Mouse (Mus musculus) right cerebral cortex, postnatal 36 days (tissue): ENCODE results near the gene Olfr1157.

Source experiments
- DNase-seq, 2 experiments: peaks; one replicate each; pipeline ENCODE4 v3.0.0; 2022; ENCODE audit warnings: low spot score in 2 of 2, mixed read lengths in 1 of 2

Olfr1157 gene

DNA sequence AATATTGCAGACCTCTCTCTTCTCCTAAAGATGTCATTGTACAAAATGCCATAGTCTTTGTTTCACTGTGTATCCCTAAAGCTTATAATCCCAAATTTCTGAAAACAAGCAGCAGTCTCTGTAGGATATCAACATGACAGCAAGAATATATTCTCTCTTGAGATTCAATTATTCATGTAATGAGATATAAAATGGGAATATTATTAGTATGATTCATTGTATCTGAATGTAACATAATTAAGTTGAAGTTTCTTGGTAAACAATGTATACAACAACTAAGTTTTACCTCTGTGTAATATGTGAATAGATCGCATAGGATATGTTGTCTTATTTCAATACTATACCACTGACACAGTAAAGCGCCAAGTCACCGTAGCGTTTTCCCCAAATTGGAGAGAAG, at the start of gene Olfr1157:
Olfr1157 (minus strand) TSS at position 101 of the 400 bp plus-strand sequence.
- no peak for DNase-seq

GRCm38 (mm10) chr2:88007515-88008318, 39.6 kb upstream of the Olfr1157 start, which contains the start of gene Olfr1160:
Olfr1160 (minus strand) TSS chr2:88008268.
- no peak for DNase-seq

- DNase-seq: no peak
These were observed 21.7 kb upstream of the Olfr1157 start, which contains the start of gene Olfr1158 for GRCm38 (mm10) chr2:87989813-87990212. Olfr1158 (plus strand) TSS chr2:87990113.

DNA sequence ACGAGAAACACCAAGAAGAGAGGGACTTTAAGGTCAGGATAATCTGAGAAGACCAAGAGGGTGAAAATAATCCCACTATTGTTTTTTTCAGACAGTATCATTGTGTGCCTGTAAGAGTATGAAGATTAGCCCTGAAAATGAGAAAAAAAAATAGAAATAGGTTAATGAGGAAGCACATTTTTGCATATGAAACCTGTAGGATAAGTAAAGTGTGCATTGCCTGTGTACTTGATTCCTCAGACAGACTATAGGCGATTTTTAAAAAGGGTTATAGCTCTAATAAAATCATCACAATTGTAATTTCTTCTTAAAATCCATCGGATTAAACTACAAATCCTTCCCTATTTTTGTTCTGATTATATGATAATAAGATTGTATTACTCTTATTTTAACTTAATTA, 6.5 kb upstream of the Olfr1157 start, which contains the start of gene Olfr74:
Olfr74 (minus strand) TSS at position 101 of the 400 bp plus-strand sequence.
- DNase-seq: no peak

DNA sequence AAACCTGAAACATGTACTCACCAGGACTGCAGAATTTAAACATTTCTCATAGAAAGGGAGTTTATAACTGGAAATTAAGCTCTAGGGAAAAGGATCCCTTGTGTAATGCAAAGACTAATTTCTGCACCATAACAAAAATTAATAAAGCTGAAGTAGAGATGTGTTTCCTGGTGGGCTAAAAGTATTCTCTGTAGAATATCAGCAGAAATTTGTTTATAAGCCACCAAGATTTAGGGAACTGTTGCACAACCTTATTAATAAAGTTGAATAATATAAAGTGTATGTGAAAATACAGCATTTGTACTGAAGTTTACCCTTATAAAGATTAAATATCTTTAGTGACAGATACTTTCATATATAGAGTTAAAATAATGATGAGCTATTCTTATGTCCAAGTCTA, 15.1 kb downstream of the Olfr1157 start, which contains the start of gene Olfr1156:
Olfr1156 (minus strand) TSS at position 101 of the 400 bp plus-strand sequence.
- no peak for DNase-seq

DNA sequence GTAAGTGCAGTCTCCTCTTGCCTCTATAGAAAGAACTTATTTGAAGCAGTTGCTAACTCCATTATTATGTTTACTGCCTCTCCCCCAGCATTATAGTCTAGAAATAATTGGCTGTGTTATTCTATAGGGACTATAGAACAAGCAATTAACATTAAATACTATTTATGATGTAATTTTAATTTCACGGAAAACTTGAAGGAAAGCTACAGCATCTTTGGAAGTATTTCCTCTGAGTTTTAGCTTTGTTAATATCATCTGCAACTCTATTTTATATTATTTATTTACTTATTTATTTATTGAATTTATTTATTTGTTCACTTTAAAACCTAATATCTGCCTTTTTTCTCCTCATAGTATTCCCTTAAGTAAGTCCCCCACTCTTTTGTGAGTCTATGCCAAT, 23.1 kb downstream of the Olfr1157 start, which contains the start of gene Olfr1155:
Olfr1155 (minus strand) TSS at position 101 of the 400 bp plus-strand sequence.
- DNase-seq: no peak
